Mouse (Mus musculus) cerebellum, adult 2 months (tissue): ENCODE measurements around the gene Akr1c13.

Source experiments
- CTCF ChIP-seq: fragments of 200-500 bp; IDR thresholded peaks from 2 replicates; pipeline ENCODE4 v1.5.1; 2011; ENCODE audit warnings: low read depth, mild to moderate bottlenecking, control low read depth, low read length, moderate library complexity, borderline replicate concordance; ENCODE audit not compliant: insufficient read depth
- POLR2A ChIP-seq: fragments of 200-500 bp; IDR thresholded peaks from 2 replicates; pipeline ENCODE4 v1.6.1; 2011; ENCODE audit warnings: low read length, control low read depth, borderline replicate concordance; ENCODE audit not compliant: insufficient read depth

GRCm38 (mm10) chr13:4211560-4212299 is 20.8 kb downstream of the Akr1c13 start:
- TF ChIP-seq POLR2A (no peak), CTCF (no peak)
